Mouse (Mus musculus): ENCODE results near the gene Exoc6b. TPM values are rescaled to one million over a fixed set of nuclear protein-coding genes. Genes with fewer than 3 reads are reported as not detected.

The Exoc6b gene
- polyA plus RNA-seq, 1 experiment from 2014 or later: 2.7 TPM

- WGBS (ENCODE audit: insufficient replicate concordance): 56% methylated on average over 1 of the region's 1 CpGs
- Histone ChIP-seq H3K4me3 (replicated peaks) (no peak overlapping the region), H3K27me3 (no peaks in the 10 kb centered on the region), H3K9me3 (replicated peaks) (no peaks in the 10 kb centered on the region), H3K27ac (replicated peaks) (no peak overlapping the region), H3K36me3 (replicated peaks) (no peaks in the 10 kb centered on the region), H3K4me1 (replicated peaks) (no peaks in the 10 kb centered on the region), H3K9ac (no peak overlapping the region), H3K4me2 (no peak overlapping the region)
- no peak for ATAC-seq (ENCODE audit: insufficient read depth)
Measured at GRCm38 (mm10) chr6:84968531-84968930, 100.8 kb downstream of the Exoc6b start.

- Histone ChIP-seq H3K9me3 (replicated peaks) (no peaks in the 10 kb centered on the region), H3K4me3 (replicated peaks) (no peak overlapping the region), H3K36me3 (replicated peaks) (no peaks in the 10 kb centered on the region), H3K4me2 (no peak overlapping the region), H3K4me1 (replicated peaks) (no peaks in the 10 kb centered on the region), H3K9ac (no peak overlapping the region), H3K27me3 (no peaks in the 10 kb centered on the region), H3K27ac (replicated peaks) (no peak overlapping the region)
- ATAC-seq (ENCODE audit: insufficient read depth): no peak
- WGBS (ENCODE audit: insufficient replicate concordance): 41% methylated on average over 5 of the region's 5 CpGs
Measured at GRCm38 (mm10) chr6:84964729-84965415, 104.4 kb downstream of the Exoc6b start.

- no peaks in the 10 kb centered on the region for H3K36me3 ChIP-seq (replicated peaks)
- no peak overlapping the region for H3K4me3 ChIP-seq (replicated peaks)
- H3K27me3 ChIP-seq: no peaks in the 10 kb centered on the region
- no peak overlapping the region for H3K9ac ChIP-seq
- no peak overlapping the region for H3K4me2 ChIP-seq
- no peak for ATAC-seq (ENCODE audit: insufficient read depth)
- H3K4me1 ChIP-seq (replicated peaks): no peaks in the 10 kb centered on the region
- H3K9me3 ChIP-seq (replicated peaks): no peaks in the 10 kb centered on the region
- 68% methylated on average over 1 of the region's 1 CpGs for WGBS (ENCODE audit: insufficient replicate concordance)
- H3K27ac ChIP-seq (replicated peaks): no peak overlapping the region
Measured at GRCm38 (mm10) chr6:84963044-84963443, 106.3 kb downstream of the Exoc6b start.

GRCm38 (mm10) chr6:84961763-84962162 lies 107.5 kb downstream of the Exoc6b start:
- H3K36me3 ChIP-seq (replicated peaks): no peaks in the 10 kb centered on the region
- H3K4me2 ChIP-seq: no peak overlapping the region
- H3K27ac ChIP-seq (replicated peaks): no peak overlapping the region
- H3K9ac ChIP-seq: no peak overlapping the region
- H3K4me1 ChIP-seq (replicated peaks): no peaks in the 10 kb centered on the region
- no peaks in the 10 kb centered on the region for H3K27me3 ChIP-seq
- no peak overlapping the region for H3K4me3 ChIP-seq (replicated peaks)
- H3K9me3 ChIP-seq (replicated peaks): no peaks in the 10 kb centered on the region
- no peak for ATAC-seq (ENCODE audit: insufficient read depth)
- WGBS (ENCODE audit: insufficient replicate concordance): 63% methylated on average over 3 of the region's 3 CpGs

- Histone ChIP-seq H3K27me3 (no peaks in the 10 kb centered on the region), H3K36me3 (replicated peaks) (no peaks in the 10 kb centered on the region), H3K4me2 (no peak overlapping the region), H3K27ac (replicated peaks) (no peak overlapping the region), H3K9ac (no peak overlapping the region), H3K4me1 (replicated peaks) (no peaks in the 10 kb centered on the region), H3K4me3 (replicated peaks) (no peak overlapping the region), H3K9me3 (replicated peaks) (no peaks in the 10 kb centered on the region)
- no peak for ATAC-seq (ENCODE audit: insufficient read depth)
- WGBS (ENCODE audit: insufficient replicate concordance): 69% methylated on average over 2 of the region's 2 CpGs
Measured at GRCm38 (mm10) chr6:84959520-84959919, 109.8 kb downstream of the Exoc6b start.

GRCm38 (mm10) chr6:84951621-84952020 lies 117.7 kb downstream of the Exoc6b start:
- WGBS (ENCODE audit: insufficient replicate concordance): 42% methylated on average over 1 of the region's 1 CpGs
- H3K27ac ChIP-seq (replicated peaks): no peak overlapping the region
- no peak for ATAC-seq (ENCODE audit: insufficient read depth)
- H3K27me3 ChIP-seq: no peaks in the 10 kb centered on the region
- no peaks in the 10 kb centered on the region for H3K9me3 ChIP-seq (replicated peaks)
- no peaks in the 10 kb centered on the region for H3K36me3 ChIP-seq (replicated peaks)
- no peak overlapping the region for H3K4me3 ChIP-seq (replicated peaks)
- no peak overlapping the region for H3K4me2 ChIP-seq
- no peak overlapping the region for H3K9ac ChIP-seq
- no peaks in the 10 kb centered on the region for H3K4me1 ChIP-seq (replicated peaks)

- Histone ChIP-seq H3K27me3 (no peaks in the 10 kb centered on the region), H3K4me1 (replicated peaks) (no peaks in the 10 kb centered on the region), H3K4me2 (no peak overlapping the region), H3K4me3 (replicated peaks) (no peak overlapping the region), H3K9me3 (replicated peaks) (no peaks in the 10 kb centered on the region), H3K9ac (no peak overlapping the region), H3K27ac (replicated peaks) (no peak overlapping the region), H3K36me3 (replicated peaks) (no peaks in the 10 kb centered on the region)
- ATAC-seq (ENCODE audit: insufficient read depth): no peak
- 65% methylated on average over 3 of the region's 3 CpGs for WGBS (ENCODE audit: insufficient replicate concordance)
Measured at GRCm38 (mm10) chr6:84946569-84946968, 122.7 kb downstream of the Exoc6b start.

- Histone ChIP-seq H3K36me3 (replicated peaks) (no peaks in the 10 kb centered on the region), H3K9me3 (replicated peaks) (no peaks in the 10 kb centered on the region), H3K4me3 (replicated peaks) (no peak overlapping the region), H3K27me3 (no peaks in the 10 kb centered on the region), H3K27ac (replicated peaks) (no peak overlapping the region), H3K4me2 (no peak overlapping the region), H3K9ac (no peak overlapping the region), H3K4me1 (replicated peaks) (no peaks in the 10 kb centered on the region)
- no peak for ATAC-seq (ENCODE audit: insufficient read depth)
- 52% methylated on average over 2 of the region's 2 CpGs for WGBS (ENCODE audit: insufficient replicate concordance)
Measured at GRCm38 (mm10) chr6:84946106-84946505, 123.2 kb downstream of the Exoc6b start.

GRCm38 (mm10) chr6:84932953-84933921 lies 136.1 kb downstream of the Exoc6b start:
- no peak for ATAC-seq (ENCODE audit: insufficient read depth)
- 51% methylated on average over 11 of the region's 11 CpGs for WGBS (ENCODE audit: insufficient replicate concordance)

GRCm38 (mm10) chr6:84931051-84931450 lies 138.3 kb downstream of the Exoc6b start:
- no peaks in the 10 kb centered on the region for H3K27me3 ChIP-seq
- no peak overlapping the region for H3K4me2 ChIP-seq
- H3K4me3 ChIP-seq (replicated peaks): no peak overlapping the region
- ATAC-seq (ENCODE audit: insufficient read depth): no peak
- no peaks in the 10 kb centered on the region for H3K4me1 ChIP-seq (replicated peaks)
- H3K27ac ChIP-seq (replicated peaks): no peak overlapping the region
- H3K9me3 ChIP-seq (replicated peaks): no peaks in the 10 kb centered on the region
- 31% methylated on average over 1 of the region's 1 CpGs for WGBS (ENCODE audit: insufficient replicate concordance)
- no peak overlapping the region for H3K9ac ChIP-seq
- no peaks in the 10 kb centered on the region for H3K36me3 ChIP-seq (replicated peaks)

More at GRCm38 (mm10) chr6:84932953-84933921, 136.1 kb downstream of the Exoc6b start:
- no peak overlapping the region for H3K27ac ChIP-seq (replicated peaks)
- no peaks in the 10 kb centered on the region for H3K36me3 ChIP-seq (replicated peaks)
- no peak overlapping the region for H3K4me2 ChIP-seq
- H3K9ac ChIP-seq: no peak overlapping the region
- H3K4me3 ChIP-seq (replicated peaks): no peak overlapping the region
- H3K4me1 ChIP-seq (replicated peaks): no peaks in the 10 kb centered on the region
- no peaks in the 10 kb centered on the region for H3K9me3 ChIP-seq (replicated peaks)
- no peaks in the 10 kb centered on the region for H3K27me3 ChIP-seq

GRCm38 (mm10) chr6:84926066-84926465 lies 143.2 kb downstream of the Exoc6b start:
- no peak overlapping the region for H3K27ac ChIP-seq (replicated peaks)
- no peak overlapping the region for H3K4me3 ChIP-seq (replicated peaks)
- H3K4me1 ChIP-seq (replicated peaks): peaks cover 7% of the 10 kb centered on the region; the same call in 1 of the 2 replicates
- no peaks in the 10 kb centered on the region for H3K9me3 ChIP-seq (replicated peaks)
- H3K4me2 ChIP-seq: no peak overlapping the region
- H3K27me3 ChIP-seq: no peaks in the 10 kb centered on the region
- 32% methylated on average over 3 of the region's 3 CpGs for WGBS (ENCODE audit: insufficient replicate concordance)
- H3K9ac ChIP-seq: no peak overlapping the region
- no peak for ATAC-seq (ENCODE audit: insufficient read depth)
- H3K36me3 ChIP-seq (replicated peaks): no peaks in the 10 kb centered on the region

Measured in liver, embryonic 15.5 days (tissue).